Mouse (Mus musculus) lung, adult 2 months (tissue): ENCODE measurements at regions not wholly inside any gene's neighbourhood (a gene's known extent, or its start where the extent isn't known, plus 50 kb on each side); places are given as distances from the start of the nearest gene placed in this dataset.

Experiments
- DNase-seq: peaks from one replicate; pipeline ENCODE4 v3.0.0; 2022
- H3K4me1 ChIP-seq: fragments of 200-500 bp; 2 replicates; pipeline ENCODE4 v1.6.1; 2011; ENCODE audit warnings: low read length; ENCODE audit not compliant: control insufficient read depth, insufficient read depth
- H3K4me3 ChIP-seq: fragments of 200-500 bp; replicated peaks from 2 replicates; pipeline ENCODE3; 2011; ENCODE audit warnings: low read depth, mild to moderate bottlenecking, control low read depth, low read length; ENCODE audit errors: extremely low read depth
- CTCF ChIP-seq: fragments of 200-500 bp; IDR thresholded peaks from 2 replicates; pipeline ENCODE4 v1.5.1; 2011; ENCODE audit warnings: mild to moderate bottlenecking, low read length, control low read depth; ENCODE audit not compliant: insufficient read depth
- POLR2A ChIP-seq: fragments of 200-500 bp; IDR thresholded peaks from 2 replicates; pipeline ENCODE4 v1.6.1; 2011; ENCODE audit warnings: low read depth, mild to moderate bottlenecking, control low read depth, low read length, borderline replicate concordance; ENCODE audit errors: extremely low read depth
- WGBS: fragments of 180-500 bp; shearing (Covaris S2); methylation state at CpG from one replicate; pipeline ENCODE4 v1.1.7; 2018; 5-methylcytosine and 5-hydroxymethylcytosine counted together

GRCm38 (mm10) chr15:52999200-52999599 lies 885.5 kb upstream of the Gm7489 start:
- no peak for TF ChIP-seq POLR2A
- no peak for TF ChIP-seq CTCF
- peaks cover 3% of the 10 kb centered on the region for H3K4me1 ChIP-seq
- WGBS = 92% methylated on average over 2 of the region's 2 CpGs

GRCm38 (mm10) chr15:52999776-53000175 lies 884.9 kb upstream of the Gm7489 start:
- Histone ChIP-seq H3K4me3 (no peak overlapping the region), H3K4me1 (peaks cover 3% of the 10 kb centered on the region)
- no peak for DNase-seq
- WGBS = 81% methylated on average over 2 of the region's 2 CpGs
- TF ChIP-seq CTCF (no peak), POLR2A (no peak)

More at GRCm38 (mm10) chr15:52999200-52999599, 885.5 kb upstream of the Gm7489 start:
- no peak for DNase-seq
- H3K4me3 ChIP-seq = no peak overlapping the region

- WGBS = 73% methylated on average over 3 of the region's 3 CpGs
- DNase-seq = no peak
- no peak overlapping the region for H3K4me3 ChIP-seq
- TF ChIP-seq CTCF = no peak
- no peak for TF ChIP-seq POLR2A
- H3K4me1 ChIP-seq = peaks cover 3% of the 10 kb centered on the region
These were observed 883.3 kb upstream of the Gm7489 start for GRCm38 (mm10) chr15:53001429-53001828.

- no peak for DNase-seq
- TF ChIP-seq CTCF = no peak
- no peak for TF ChIP-seq POLR2A
- WGBS = 67% methylated on average over 4 of the region's 4 CpGs
- Histone ChIP-seq H3K4me1 (peaks cover under 1% of the 10 kb centered on the region), H3K4me3 (no peak overlapping the region)
These were observed 882.7 kb upstream of the Gm7489 start for GRCm38 (mm10) chr15:53001964-53002363.

- no peak overlapping the region for H3K4me3 ChIP-seq
- TF ChIP-seq CTCF (no peak), POLR2A (no peak)
- DNase-seq = no peak
These were observed 880.6 kb upstream of the Gm7489 start for GRCm38 (mm10) chr15:53004078-53004477.

GRCm38 (mm10) chr15:53006844-53007243 lies 877.9 kb upstream of the Gm7489 start:
- no peak for TF ChIP-seq CTCF
- no peak for TF ChIP-seq POLR2A
- H3K4me3 ChIP-seq = no peak overlapping the region
- no peak for DNase-seq
- 56% methylated on average over 1 of the region's 1 CpGs for WGBS
- no peaks in the 10 kb centered on the region for H3K4me1 ChIP-seq

More at GRCm38 (mm10) chr15:53004078-53004477, 880.6 kb upstream of the Gm7489 start:
- H3K4me1 ChIP-seq = no peaks in the 10 kb centered on the region

- H3K4me3 ChIP-seq = no peak overlapping the region
- no peak for TF ChIP-seq POLR2A
- WGBS = 82% methylated on average over 3 of the region's 3 CpGs
- no peak for DNase-seq
- H3K4me1 ChIP-seq = no peaks in the 10 kb centered on the region
These were observed 875.4 kb upstream of the Gm7489 start for GRCm38 (mm10) chr15:53009337-53009736.
